Mouse (Mus musculus) CH12.LX (cell line): Measurements from ENCODE around the gene Gm9857. TPM values are rescaled to one million over a fixed set of nuclear protein-coding genes. Genes with fewer than 3 reads are reported as not detected.

Experiments used
- DNase-seq: peaks from one replicate; pipeline ENCODE4 v3.0.0-alpha.2; 2013; ENCODE audit errors: extremely low read depth
- H3K27ac ChIP-seq: 2 replicates; pipeline ENCODE4 v1.5.1; 2012; ENCODE audit warnings: low read depth, mild to moderate bottlenecking, control low read depth, moderate library complexity; ENCODE audit not compliant: insufficient read depth
- H3K27me3 ChIP-seq: replicated peaks from 2 replicates; pipeline ENCODE3; 2012; ENCODE audit warnings: inconsistent platforms
- H3K36me3 ChIP-seq, 2 experiments: replicated peaks in 1 of 2; 2 replicates each; pipeline versions ENCODE3 to v1.6.1; 2012; ENCODE audit warnings: inconsistent platforms in 1 of 2, low read length in 1 of 2, mild to moderate bottlenecking in 1 of 2, mixed read lengths in 1 of 2, moderate library complexity in 1 of 2; ENCODE audit not compliant: control insufficient read depth in 1 of 2, insufficient read depth in 1 of 2
- H3K4me1 ChIP-seq, 2 experiments: 2 replicates each; pipeline ENCODE4 v1.6.1; 2012; ENCODE audit warnings: inconsistent platforms in 1 of 2, moderate library complexity in 1 of 2; ENCODE audit not compliant: insufficient read depth in 2 of 2, control insufficient read depth in 1 of 2
- H3K4me2 ChIP-seq: 2 replicates; pipeline ENCODE4 v1.6.1; 2012; ENCODE audit warnings: low read depth, mild to moderate bottlenecking, control low read depth; ENCODE audit not compliant: poor library complexity, insufficient read depth, severe bottlenecking
- H3K4me3 ChIP-seq, 3 experiments: fragments of 150-350 bp in 1 of 3; sonication (generic) in 1 of 3; replicated peaks in 1 of 3; 2 replicates each; pipeline versions ENCODE3 to v1.5.1; 2011 to 2012; ENCODE audit warnings: low read depth in 2 of 3, low read length in 2 of 3, mild to moderate bottlenecking in 2 of 3, moderate library complexity in 2 of 3, control low read depth in 1 of 3, improper control_type of control experiment in 1 of 3, inconsistent platforms in 1 of 3, mixed read lengths in 1 of 3; ENCODE audit not compliant: poor library complexity in 1 of 3
- H3K79me2 ChIP-seq: replicated peaks from 2 replicates; pipeline ENCODE4 v1.6.1; 2012; ENCODE audit warnings: mild to moderate bottlenecking, moderate library complexity; ENCODE audit not compliant: control insufficient read depth, poor library complexity, insufficient read depth, severe bottlenecking; ENCODE audit errors: extremely low read depth
- H3K9ac ChIP-seq: 2 replicates; pipeline ENCODE4 v1.6.1; 2012; ENCODE audit warnings: low read depth, mild to moderate bottlenecking, control low read depth, moderate library complexity; ENCODE audit not compliant: insufficient read depth
- H3K9me3 ChIP-seq: replicated peaks from 2 replicates; pipeline ENCODE3; 2012; ENCODE audit warnings: low read length, inconsistent platforms, mixed read lengths
- CHD1 ChIP-seq: IDR thresholded peaks from 2 replicates; pipeline ENCODE4 v1.6.1; 2012; ENCODE audit warnings: low read depth, low read length, improper control_type of control experiment, inconsistent platforms
- CHD2 ChIP-seq: IDR thresholded peaks from 2 replicates; pipeline ENCODE4 v1.6.1; 2011; ENCODE audit warnings: low read length, improper control_type of control experiment
- CTCF ChIP-seq, 2 experiments: IDR thresholded peaks in 1 of 2; conservative IDR thresholded peaks in 1 of 2; 2 replicates each; pipeline ENCODE4 v1.5.1; 2011 to 2012; ENCODE audit warnings: low read depth in 2 of 2, low read length in 2 of 2, improper control_type of control experiment in 1 of 2, inconsistent platforms in 1 of 2, mild to moderate bottlenecking in 1 of 2, moderate library complexity in 1 of 2
- E2F4 ChIP-seq: IDR thresholded peaks from 2 replicates; pipeline ENCODE4 v1.6.1; 2011; ENCODE audit warnings: low read depth, low read length, improper control_type of control experiment; ENCODE audit not compliant: insufficient replicate concordance
- GABPA ChIP-seq: IDR thresholded peaks from 2 replicates; pipeline ENCODE4 v1.6.1; 2012; ENCODE audit warnings: low read depth, low read length, improper control_type of control experiment, inconsistent platforms; ENCODE audit not compliant: insufficient replicate concordance
- IRF4 ChIP-seq: IDR thresholded peaks from 2 replicates; pipeline ENCODE4 v1.6.1; 2014; ENCODE audit warnings: low read depth, mild to moderate bottlenecking, inconsistent platforms, low read length, improper control_type of control experiment
- JUND ChIP-seq: conservative IDR thresholded peaks from 2 replicates; pipeline ENCODE4 v1.6.1; 2011; ENCODE audit warnings: low read depth, low read length, improper control_type of control experiment
- KAT2A ChIP-seq: IDR thresholded peaks from 2 replicates; pipeline ENCODE4 v1.6.1; 2012; ENCODE audit warnings: low read length, improper control_type of control experiment, inconsistent platforms; ENCODE audit not compliant: insufficient replicate concordance
- MEF2A ChIP-seq: IDR thresholded peaks from 2 replicates; pipeline ENCODE4 v1.6.1; 2014; ENCODE audit warnings: low read depth, mild to moderate bottlenecking, inconsistent platforms, low read length, improper control_type of control experiment, borderline replicate concordance
- MXI1 ChIP-seq: IDR thresholded peaks from 2 replicates; pipeline ENCODE4 v1.6.1; 2011; ENCODE audit warnings: mild to moderate bottlenecking, low read depth, low read length, improper control_type of control experiment
- MYC ChIP-seq: IDR thresholded peaks from 2 replicates; pipeline ENCODE4 v1.6.1; 2011; ENCODE audit warnings: low read depth, mild to moderate bottlenecking, improper control_type of control experiment, low read length
- NRF1 ChIP-seq: IDR thresholded peaks from 2 replicates; pipeline ENCODE4 v1.6.1; 2014; ENCODE audit warnings: low read depth, mild to moderate bottlenecking, inconsistent platforms, low read length, improper control_type of control experiment, moderate library complexity
- PAX5 ChIP-seq: IDR thresholded peaks from 2 replicates; pipeline ENCODE4 v1.6.1; 2012; ENCODE audit warnings: low read length, inconsistent platforms, mixed read lengths
- POLR2A ChIP-seq: IDR thresholded peaks from 2 replicates; pipeline ENCODE4 v1.6.1; 2011; ENCODE audit warnings: low read depth, mild to moderate bottlenecking, improper control_type of control experiment, low read length
- POLR2AphosphoS2 ChIP-seq: IDR thresholded peaks from 2 replicates; pipeline ENCODE4 v1.6.1; 2011; ENCODE audit warnings: low read depth, low read length, improper control_type of control experiment
- RAD21 ChIP-seq: IDR thresholded peaks from 2 replicates; pipeline ENCODE4 v1.6.1; 2011; ENCODE audit warnings: low read depth, mild to moderate bottlenecking, low read length, improper control_type of control experiment, moderate library complexity
- SIN3A ChIP-seq: IDR thresholded peaks from 2 replicates; pipeline ENCODE4 v1.6.1; 2012; ENCODE audit warnings: low read length, improper control_type of control experiment, inconsistent platforms
- TBP ChIP-seq: conservative IDR thresholded peaks from 2 replicates; pipeline ENCODE4 v1.6.1; 2011; ENCODE audit warnings: low read depth, low read length, improper control_type of control experiment
- USF1 ChIP-seq: IDR thresholded peaks from 2 replicates; pipeline ENCODE4 v1.6.1; 2014; ENCODE audit warnings: low read depth, mild to moderate bottlenecking, inconsistent platforms, low read length, improper control_type of control experiment
- dilution Hi-C: fragments of 300-500 bp; cut with MboI; formaldehyde crosslinking; loops from 2 replicates; pipeline ENCODE4 v1.14.3; 2020; ENCODE audit warnings: low sequenced_read_pairs; ENCODE audit not compliant: extremely low pct_unique_long_range_greater_than_20kb, extremely low pct_ligation_motif_present
- in situ Hi-C: fragments of 300-500 bp; cut with MboI; formaldehyde crosslinking; loops from 3 replicates; pipeline ENCODE4 v1.14.3; 2019; ENCODE audit warnings: low sequenced_read_pairs, low pct_ligation_motif_present, low pct_unique_long_range_greater_than_20kb, mixed read lengths
- polyA plus RNA-seq: library from polyadenylated mRNA; unstranded; fragments of >175 nt; gene quantifications from 2 replicates; pipeline ENCODE4 v1.2.1, GENCODE M21; 2012; ENCODE audit warnings: low read depth; ENCODE audit not compliant: insufficient read length
- total RNA-seq, 2 experiments: library from RNA; depleted of rRNA; stranded (reverse); fragments of 300-350 nt in 1 of 2; fragments of >200 nt in 1 of 2; gene quantifications; 2 replicates each; pipeline ENCODE4 v1.2.3; 2012 to 2014

The Gm9857 gene
- total and polyA plus RNA-seq, 3 experiments = not detected

GRCm38 (mm10) chr3:108961655-108962054, 21.4 kb upstream of the Gm9857 start:
- in situ Hi-C loops = no loop called here
- H3K4me3 ChIP-seq = no peak overlapping the region
- no peaks in the 10 kb centered on the region for H3K27me3 ChIP-seq
- H3K9me3 ChIP-seq = no peaks in the 10 kb centered on the region
- no peak overlapping the region for H3K4me2 ChIP-seq
- H3K27ac ChIP-seq = no peak overlapping the region
- no peak for DNase-seq
- no peaks in the 10 kb centered on the region for H3K79me2 ChIP-seq
- H3K36me3 ChIP-seq = no peaks in the 10 kb centered on the region
- TF ChIP-seq MYC (no peak), PAX5 (no peak), CTCF (conservative IDR thresholded peaks at IDR 0.05 in 1 of 2, IDR thresholded peaks at IDR 0.05 in 1 of 2; ENCODE audit: low read depth in 2 of 2, low read length in 2 of 2) (no peak), CHD1 (no peak), USF1 (no peak), SIN3A (no peak), GABPA (no peak), IRF4 (no peak), KAT2A (no peak), POLR2A (no peak), RAD21 (no peak)
- no peaks in the 10 kb centered on the region; a peak in 1 of 4 replicates for H3K4me1 ChIP-seq
- dilution Hi-C loops = no loop called here
- no peak overlapping the region for H3K9ac ChIP-seq

GRCm38 (mm10) chr3:108961226-108961625, 21.0 kb upstream of the Gm9857 start:
- no peak overlapping the region for H3K9ac ChIP-seq
- dilution Hi-C loops = no loop called here
- in situ Hi-C loops = no loop called here

More at GRCm38 (mm10) chr3:108961226-108961625, 21.0 kb upstream of the Gm9857 start:
- no peak overlapping the region for H3K4me2 ChIP-seq
- H3K4me3 ChIP-seq = no peak overlapping the region
- H3K4me1 ChIP-seq = no peaks in the 10 kb centered on the region; a peak in 1 of 4 replicates
- no peak overlapping the region for H3K27ac ChIP-seq
- H3K79me2 ChIP-seq = no peaks in the 10 kb centered on the region
- no peaks in the 10 kb centered on the region for H3K27me3 ChIP-seq
- no peak for DNase-seq
- TF ChIP-seq NRF1 (no peak), CHD2 (no peak), TBP (no peak), POLR2A (no peak), CTCF (conservative IDR thresholded peaks at IDR 0.05 in 1 of 2, IDR thresholded peaks at IDR 0.05 in 1 of 2; ENCODE audit: low read depth in 2 of 2, low read length in 2 of 2) (no peak), MEF2A (no peak), IRF4 (no peak), E2F4 (no peak), POLR2AphosphoS2 (no peak), MXI1 (no peak), SIN3A (no peak), GABPA (no peak), JUND (no peak)
- no peaks in the 10 kb centered on the region for H3K9me3 ChIP-seq
- no peaks in the 10 kb centered on the region for H3K36me3 ChIP-seq
